Mouse (Mus musculus) kidney, postnatal 14 days (tissue): ENCODE measurements around the gene Csnk1d.
A peak's percentile ranks its signal among the peaks of the same experiment; 100 is the strongest.

Experiments
- DNase-seq: peaks from one replicate; pipeline ENCODE4 v3.0.0; 2022; ENCODE audit warnings: mixed read lengths

Gene Csnk1d

GRCm38 (mm10) chr11:120984448-120985330 is 6.4 kb downstream of the Csnk1d start:
- DNase-seq, result no peak

GRCm38 (mm10) chr11:120982459-120982858 is 8.7 kb downstream of the Csnk1d start:
- DNase-seq, result no peak

GRCm38 (mm10) chr11:120981661-120982060 is 9.5 kb downstream of the Csnk1d start:
- DNase-seq, result no peak

GRCm38 (mm10) chr11:120980427-120981035 is 10.6 kb downstream of the Csnk1d start:
- DNase-seq, result peak; percentile 63

- DNase-seq, result no peak
Measured at GRCm38 (mm10) chr11:120979711-120980426, 11.3 kb downstream of the Csnk1d start.

- no peak for DNase-seq
Measured at GRCm38 (mm10) chr11:120973318-120973717, 17.8 kb downstream of the Csnk1d start.

- DNase-seq, result no peak
Measured at GRCm38 (mm10) chr11:120971237-120971636, 19.9 kb downstream of the Csnk1d start.

GRCm38 (mm10) chr11:120969742-120970141 is 21.4 kb downstream of the Csnk1d start:
- no peak for DNase-seq

GRCm38 (mm10) chr11:120965587-120965986 is 25.5 kb downstream of the Csnk1d start:
- DNase-seq, result no peak

- no peak for DNase-seq
Measured at GRCm38 (mm10) chr11:120964195-120965157, 26.7 kb downstream of the Csnk1d start.

GRCm38 (mm10) chr11:120962909-120963308 is 28.2 kb downstream of the Csnk1d start:
- DNase-seq, result no peak

- no peak for DNase-seq
Measured at GRCm38 (mm10) chr11:120962050-120962771, 28.9 kb downstream of the Csnk1d start.

GRCm38 (mm10) chr11:120961594-120961993 is 29.5 kb downstream of the Csnk1d start:
- DNase-seq, result no peak

- no peak for DNase-seq
Measured at GRCm38 (mm10) chr11:120960248-120960647, 30.9 kb downstream of the Csnk1d start.

GRCm38 (mm10) chr11:120959564-120959963 is 31.6 kb downstream of the Csnk1d start:
- DNase-seq, result no peak

GRCm38 (mm10) chr11:120959066-120959465 is 32.1 kb downstream of the Csnk1d start:
- DNase-seq, result no peak

- no peak for DNase-seq
Measured at GRCm38 (mm10) chr11:120957731-120958257, 33.3 kb downstream of the Csnk1d start.

- no peak for DNase-seq
Measured at GRCm38 (mm10) chr11:120957052-120957451, 34.1 kb downstream of the Csnk1d start.

GRCm38 (mm10) chr11:120955701-120956100 is 35.4 kb downstream of the Csnk1d start:
- DNase-seq, result no peak

GRCm38 (mm10) chr11:120954936-120955335 is 36.2 kb downstream of the Csnk1d start:
- DNase-seq, result peak; percentile 38
